Mouse (Mus musculus): ENCODE results near the gene Hs2st1.
A peak's percentile ranks its signal among the peaks of the same experiment; 100 is the strongest.

Hs2st1 gene

DNA sequence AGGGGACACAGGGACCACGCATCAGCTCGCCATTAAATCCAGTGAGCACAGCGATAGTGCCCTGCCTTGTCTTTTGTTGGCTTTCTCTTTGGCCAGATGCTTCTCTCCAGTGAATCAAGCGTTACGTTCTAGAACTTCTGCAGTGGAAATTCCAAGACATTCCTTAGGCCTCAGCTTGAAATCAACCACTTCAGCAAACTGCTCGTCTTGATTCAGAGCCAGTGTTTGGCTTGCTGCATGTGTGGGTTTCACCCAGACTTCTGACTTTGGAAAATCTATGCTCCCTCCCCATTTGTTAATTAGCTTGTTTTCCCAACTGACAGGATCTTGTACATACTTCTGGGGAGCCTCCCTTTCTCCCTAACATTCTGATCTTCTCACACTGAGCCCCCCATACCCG is 16.8 kb upstream of the Hs2st1 start:
- no peak for DNase-seq (ENCODE audit: low spot score)

- no peak for DNase-seq (ENCODE audit: low spot score)
These were observed 15.0 kb upstream of the Hs2st1 start for GRCm38 (mm10) chr3:144584789-144585553.

DNA sequence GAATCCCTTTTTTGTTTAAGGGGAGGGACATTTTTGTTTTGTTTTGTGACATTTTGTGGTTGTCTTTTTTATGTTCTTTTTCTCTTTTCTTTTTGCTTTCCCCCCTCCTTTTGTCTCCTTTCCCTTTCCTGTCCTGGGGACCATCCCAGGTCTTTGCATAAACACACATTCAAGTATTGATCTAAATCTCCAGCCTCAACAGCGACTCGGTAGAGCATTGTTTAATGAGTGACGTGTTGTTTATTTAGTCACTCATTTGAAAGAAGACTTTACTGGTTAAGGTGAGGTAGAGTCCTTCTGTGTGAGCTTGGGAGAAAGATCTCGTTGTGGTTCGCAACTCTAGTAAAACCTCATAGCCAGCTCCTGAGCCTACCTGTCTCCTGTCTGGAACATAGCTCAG is 13.8 kb upstream of the Hs2st1 start:
- no peak for DNase-seq (ENCODE audit: low spot score)

- DNase-seq (ENCODE audit: low spot score), result no peak
These were observed 12.3 kb upstream of the Hs2st1 start for GRCm38 (mm10) chr3:144582306-144582705.

GRCm38 (mm10) chr3:144581842-144582241 is 11.9 kb upstream of the Hs2st1 start:
- DNase-seq (ENCODE audit: low spot score), result no peak

- DNase-seq (ENCODE audit: low spot score), result no peak
These were observed 10.3 kb upstream of the Hs2st1 start for GRCm38 (mm10) chr3:144580281-144580680.

- DNase-seq (ENCODE audit: low spot score), result no peak
These were observed 9.8 kb upstream of the Hs2st1 start for GRCm38 (mm10) chr3:144579796-144580195.

- DNase-seq (ENCODE audit: low spot score), result no peak
These were observed 8.9 kb upstream of the Hs2st1 start for GRCm38 (mm10) chr3:144578921-144579320.

DNA sequence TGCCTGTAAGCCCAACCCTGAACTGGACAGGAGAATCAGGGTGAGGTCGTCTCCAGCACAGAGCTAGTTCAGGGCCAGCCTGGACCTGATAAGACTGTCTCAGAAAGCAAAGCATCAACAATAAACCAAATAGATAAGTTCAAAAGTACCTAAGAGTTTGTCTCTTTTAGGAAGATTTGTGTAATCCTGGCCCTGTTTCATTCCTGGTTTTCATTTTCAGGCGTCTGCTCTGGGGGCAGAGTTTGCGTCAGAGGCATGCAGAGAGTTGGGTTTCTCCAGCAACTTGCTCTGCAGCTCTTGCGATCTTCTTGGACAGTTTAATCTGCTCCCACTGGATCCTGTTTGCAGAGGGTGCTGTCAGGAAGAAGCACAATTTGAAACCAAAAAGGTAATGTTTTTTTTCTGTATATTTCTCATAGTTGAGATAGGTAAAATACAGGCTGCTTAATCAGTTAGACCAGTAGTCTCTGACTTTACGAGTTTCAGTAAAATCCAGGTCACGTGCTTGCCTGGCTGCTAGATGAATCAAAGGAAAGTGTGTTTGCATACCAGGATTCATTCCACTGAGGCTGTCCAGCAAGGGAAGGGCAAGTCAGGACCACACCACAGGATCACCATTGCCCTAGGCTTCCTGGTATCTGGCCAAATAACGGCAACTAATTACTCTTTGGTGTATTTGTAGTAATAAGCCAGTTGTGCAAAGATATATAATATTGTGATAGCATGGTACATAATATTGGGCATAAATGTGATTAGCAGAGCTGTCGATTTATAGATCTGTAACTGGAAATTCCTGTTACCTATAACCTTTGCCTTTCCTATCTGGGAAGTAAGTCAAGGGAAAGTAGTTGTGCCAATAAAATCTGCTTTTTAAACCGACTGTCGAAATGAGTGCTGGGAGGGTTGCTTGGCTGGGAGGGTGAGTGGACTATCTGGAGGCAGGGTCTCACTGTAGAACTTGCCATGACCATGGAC is 7.7 kb upstream of the Hs2st1 start:
- no peak for DNase-seq (ENCODE audit: low spot score)

- DNase-seq (ENCODE audit: low spot score), result no peak
These were observed 4.3 kb upstream of the Hs2st1 start for GRCm38 (mm10) chr3:144574256-144574655.

GRCm38 (mm10) chr3:144570816-144571487 is 971 bp upstream of the Hs2st1 start:
- no peak for DNase-seq (ENCODE audit: low spot score)

DNA sequence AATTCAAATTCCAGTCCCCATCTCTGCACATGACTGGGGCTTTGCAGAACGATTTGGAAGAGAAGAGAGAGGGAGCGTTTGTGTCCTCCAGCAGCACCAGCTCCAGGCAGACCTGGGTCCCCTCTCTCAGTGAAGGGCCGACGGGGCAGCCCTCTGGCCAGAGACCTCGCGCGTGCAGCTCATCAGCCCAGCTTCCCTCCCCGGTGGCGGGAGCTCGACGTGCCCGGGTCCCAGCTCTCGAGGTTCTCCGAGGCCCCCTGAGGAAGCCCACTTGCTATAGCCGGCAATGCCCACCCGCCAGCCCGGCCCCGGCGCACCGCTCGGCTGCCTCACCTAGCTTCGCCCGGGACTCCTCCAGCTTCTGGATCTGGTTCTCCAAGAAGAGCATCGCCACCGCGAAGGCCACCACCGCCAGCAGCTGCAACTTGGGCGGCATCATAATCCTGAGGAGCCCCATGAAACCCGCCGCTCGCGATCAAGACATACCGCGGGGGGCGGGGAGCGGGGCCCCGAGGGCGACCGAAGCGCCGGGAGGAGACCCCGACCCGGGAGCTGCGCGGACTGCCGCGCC is 495 bp downstream of the Hs2st1 start:
- no peak for DNase-seq (ENCODE audit: low spot score)

DNA sequence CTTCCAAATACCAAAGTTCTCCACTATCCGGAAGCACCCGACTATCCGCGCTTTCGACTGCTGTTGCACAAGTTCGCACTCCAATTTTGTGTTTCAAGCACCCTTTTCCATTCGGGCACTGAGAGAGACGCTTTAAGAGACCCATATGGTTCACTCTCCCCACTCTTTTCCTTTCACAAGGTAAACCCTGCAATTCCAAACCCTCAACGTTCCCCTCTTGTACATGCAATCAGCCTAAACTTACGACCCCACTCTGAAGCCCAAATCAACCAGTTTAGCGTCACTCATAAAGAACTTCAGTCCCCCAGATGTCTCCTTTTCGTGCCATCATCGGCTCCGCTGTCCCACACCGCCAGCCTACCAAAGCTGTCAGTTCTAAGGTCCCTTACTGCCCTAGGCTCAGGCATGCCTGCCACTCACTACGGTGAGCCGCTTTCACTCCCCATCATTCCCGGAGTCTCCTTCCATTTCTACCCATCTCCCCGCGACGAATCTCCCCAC is 1.1 kb downstream of the Hs2st1 start:
- DNase-seq (ENCODE audit: low spot score), result no peak

DNA sequence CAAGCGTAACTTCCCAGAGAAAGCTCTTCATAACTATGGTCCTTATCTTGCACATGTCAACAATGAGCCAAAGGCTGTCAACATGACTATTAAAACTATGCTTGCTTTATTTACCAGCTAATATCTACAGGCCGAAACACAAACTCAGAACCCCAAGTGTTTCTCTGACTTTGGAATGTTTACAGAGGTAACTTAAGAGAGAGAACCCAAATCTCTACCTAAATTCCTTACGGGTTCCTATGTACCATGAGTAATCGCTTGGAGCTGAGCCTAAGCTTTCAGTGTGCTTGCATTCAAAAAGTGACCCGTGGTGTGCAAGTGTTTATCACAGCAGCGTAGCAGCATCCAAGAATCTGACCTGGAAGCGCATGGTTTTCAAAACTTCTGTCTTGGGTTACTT is 4.8 kb downstream of the Hs2st1 start:
- DNase-seq (ENCODE audit: low spot score), result no peak

DNA sequence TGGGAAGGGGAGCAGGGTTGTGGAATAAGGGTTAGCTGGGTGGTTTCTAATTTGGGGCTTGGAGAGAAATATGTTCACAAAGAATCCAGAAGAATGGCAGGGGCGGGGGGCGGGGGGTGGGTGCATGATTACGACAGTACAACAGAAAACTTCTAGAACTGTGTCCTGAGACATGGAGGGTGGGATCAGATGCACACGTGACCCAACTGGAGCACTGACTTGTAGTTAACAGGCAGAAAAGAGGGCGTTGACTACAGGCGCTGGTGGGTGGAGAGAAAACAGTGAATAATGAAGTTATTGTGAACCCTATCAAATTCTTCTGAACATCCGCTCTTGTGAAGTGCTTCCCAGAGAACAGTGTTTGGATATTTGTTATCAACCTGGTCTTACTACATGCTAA is 6.1 kb downstream of the Hs2st1 start:
- no peak for DNase-seq (ENCODE audit: low spot score)

DNA sequence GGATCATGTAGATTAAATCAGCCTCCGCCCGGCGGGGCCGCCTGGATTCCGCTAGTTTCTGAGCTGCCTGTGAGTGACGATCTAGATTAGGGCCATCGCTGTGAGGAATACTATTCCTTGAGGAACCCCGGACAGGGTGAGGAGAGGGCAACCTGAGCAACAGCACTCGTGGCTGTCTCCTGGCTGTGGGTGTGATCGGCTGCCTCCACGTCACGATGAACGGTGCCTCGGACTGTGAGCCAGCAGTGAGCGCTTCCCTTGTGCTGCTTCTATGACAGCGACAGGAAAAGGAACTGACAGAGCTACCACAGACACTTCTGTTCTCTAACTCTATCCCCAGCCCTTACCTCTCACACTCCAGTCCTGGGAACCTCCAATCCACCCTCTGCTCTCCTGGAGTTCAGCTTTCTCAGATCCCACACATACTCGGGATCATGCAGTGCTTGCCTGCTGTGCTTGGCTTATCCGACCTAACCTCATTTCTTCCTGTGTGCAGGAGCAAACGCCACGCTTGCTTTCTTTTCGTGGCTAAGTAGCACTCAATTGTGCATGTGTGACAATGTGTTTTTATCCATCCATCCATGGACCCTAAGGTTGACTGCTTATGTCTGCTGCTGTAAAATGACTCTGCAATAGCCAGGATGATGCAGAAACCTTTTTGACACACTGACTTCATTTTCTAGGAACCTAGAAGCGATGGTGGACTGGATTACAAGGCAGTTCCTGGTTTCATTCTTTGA is 8.3 kb downstream of the Hs2st1 start:
- DNase-seq (ENCODE audit: low spot score), result no peak

GRCm38 (mm10) chr3:144558274-144558673 is 11.7 kb downstream of the Hs2st1 start:
- peak; percentile 19 for DNase-seq (ENCODE audit: low spot score)

DNA sequence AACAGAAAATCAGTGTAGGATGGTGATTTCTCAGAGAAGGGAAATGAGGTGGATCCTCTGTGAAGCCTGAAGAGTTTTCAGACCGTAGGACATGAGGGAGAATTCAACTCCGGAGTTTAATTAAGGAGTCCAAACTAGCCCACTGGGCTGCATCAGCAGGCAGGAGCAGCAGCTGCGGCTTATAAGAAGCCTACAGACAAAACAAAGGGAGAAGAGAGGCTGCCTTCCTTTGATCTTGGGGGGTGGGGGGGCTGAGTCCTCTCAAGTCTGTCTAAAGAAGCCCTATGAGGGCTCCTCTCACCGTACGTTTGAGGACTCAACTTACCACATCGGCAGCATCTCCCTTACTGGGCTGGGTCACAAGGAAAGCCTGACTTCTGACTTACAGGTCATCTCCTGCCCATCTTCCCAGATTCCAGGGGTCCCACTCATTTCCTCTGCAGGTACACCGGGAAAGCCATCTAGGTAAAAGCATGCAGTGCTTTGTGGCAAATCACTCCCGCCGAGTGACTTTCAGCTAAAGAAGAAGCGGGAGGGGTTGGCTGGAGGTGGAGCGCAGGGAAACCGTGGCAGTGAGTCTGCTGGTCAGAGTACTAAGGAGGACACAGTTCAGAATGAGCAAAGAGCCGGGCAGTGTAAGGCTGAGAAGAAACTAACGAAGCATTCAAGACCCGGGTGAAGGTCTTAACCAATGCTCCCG is 13.2 kb downstream of the Hs2st1 start:
- DNase-seq (ENCODE audit: low spot score), result no peak

DNA sequence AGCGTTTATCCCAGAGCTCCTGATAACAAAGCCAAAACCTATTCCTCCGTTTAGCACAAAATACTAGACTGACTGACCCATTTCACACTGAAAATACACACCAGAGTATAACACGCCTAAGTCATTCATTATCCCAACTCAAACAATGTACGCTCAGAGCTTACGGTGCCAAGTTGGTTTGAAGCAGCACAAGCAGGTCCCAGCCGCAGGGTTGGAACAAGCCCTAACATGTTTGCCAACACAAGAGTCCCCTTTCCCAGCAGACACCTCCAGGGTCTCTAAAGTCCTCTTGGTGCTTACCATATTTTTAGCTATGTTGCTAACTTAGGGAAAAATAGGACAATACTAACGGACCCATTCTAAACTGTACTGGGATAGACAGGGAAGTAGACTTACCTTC is 14.8 kb downstream of the Hs2st1 start:
- DNase-seq (ENCODE audit: low spot score), result no peak

GRCm38 (mm10) chr3:144554503-144554902 is 15.5 kb downstream of the Hs2st1 start:
- no peak for DNase-seq (ENCODE audit: low spot score)

DNA sequence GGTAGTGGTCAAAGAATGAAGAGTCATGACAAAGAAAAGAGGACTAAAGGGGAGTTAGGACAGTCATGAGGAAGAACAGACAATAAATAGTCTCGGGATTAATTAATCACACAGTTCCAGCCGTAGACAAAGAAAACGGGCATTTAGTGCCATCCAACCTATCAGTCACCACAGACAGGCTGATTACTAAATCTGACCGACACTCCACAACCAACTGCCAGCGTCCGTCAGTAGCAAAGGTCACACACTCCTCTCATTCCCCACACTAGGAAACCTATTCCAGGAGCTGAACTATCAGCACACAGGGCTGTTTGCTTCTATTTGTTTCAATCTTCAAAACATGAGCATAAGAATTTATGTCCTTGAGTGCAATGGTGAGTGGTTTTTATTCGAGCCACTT is 16.0 kb downstream of the Hs2st1 start:
- DNase-seq (ENCODE audit: low spot score), result no peak

Data from ovary, postnatal 36 days (tissue).